Mouse (Mus musculus) right cerebral cortex, postnatal 4 days (tissue): Measurements from ENCODE around the gene Tsc1.

ENCODE experiments used
- DNase-seq: peaks from one replicate; pipeline ENCODE4 v3.0.0-alpha.2; 2022

The Tsc1 gene

GRCm38 (mm10) chr2:28653351-28653750, 12.3 kb downstream of the Tsc1 start:
- no peak for DNase-seq

GRCm38 (mm10) chr2:28654295-28654694, 13.3 kb downstream of the Tsc1 start:
- DNase-seq: peak; percentile 10

GRCm38 (mm10) chr2:28656216-28656615, 15.2 kb downstream of the Tsc1 start:
- no peak for DNase-seq

- DNase-seq: no peak
Observed at GRCm38 (mm10) chr2:28662891-28663290, 21.9 kb downstream of the Tsc1 start.

GRCm38 (mm10) chr2:28665818-28666217, 24.8 kb downstream of the Tsc1 start:
- DNase-seq: no peak

GRCm38 (mm10) chr2:28671438-28671837, 30.4 kb downstream of the Tsc1 start:
- no peak for DNase-seq

- DNase-seq: no peak
Observed at GRCm38 (mm10) chr2:28676005-28676404, 35.0 kb downstream of the Tsc1 start.

GRCm38 (mm10) chr2:28680710-28681109, 39.7 kb downstream of the Tsc1 start:
- DNase-seq: peak; percentile 40

- DNase-seq: no peak
Observed at GRCm38 (mm10) chr2:28681718-28682117, 40.7 kb downstream of the Tsc1 start.

- no peak for DNase-seq
Observed at GRCm38 (mm10) chr2:28685895-28686294, 44.9 kb downstream of the Tsc1 start.

GRCm38 (mm10) chr2:28688431-28688830, 47.4 kb downstream of the Tsc1 start:
- DNase-seq: peak; percentile 39

- no peak for DNase-seq
Observed at GRCm38 (mm10) chr2:28692692-28693091, 51.7 kb downstream of the Tsc1 start.

GRCm38 (mm10) chr2:28698566-28698965, 57.5 kb downstream of the Tsc1 start:
- DNase-seq: no peak

- peak; percentile 87 for DNase-seq
Observed at GRCm38 (mm10) chr2:28699361-28700335, 58.6 kb downstream of the Tsc1 start, which contains the start of the genes Spaca9 and Ak8. Spaca9 (minus strand) TSS chr2:28699727. Ak8 (plus strand) TSS chr2:28700164.

- no peak for DNase-seq
Observed at GRCm38 (mm10) chr2:28701646-28702262, 60.7 kb downstream of the Tsc1 start.

GRCm38 (mm10) chr2:28706106-28706636, 65.1 kb downstream of the Tsc1 start:
- DNase-seq: no peak

GRCm38 (mm10) chr2:28706787-28707186, 65.8 kb downstream of the Tsc1 start:
- DNase-seq: no peak

GRCm38 (mm10) chr2:28713036-28713435, 72.0 kb downstream of the Tsc1 start:
- no peak for DNase-seq

- no peak for DNase-seq
Observed at GRCm38 (mm10) chr2:28722419-28722818, 81.4 kb downstream of the Tsc1 start.

GRCm38 (mm10) chr2:28723912-28724311, 82.9 kb downstream of the Tsc1 start:
- no peak for DNase-seq

GRCm38 (mm10) chr2:28727786-28728404, 86.9 kb downstream of the Tsc1 start:
- no peak for DNase-seq

- DNase-seq: no peak
Observed at GRCm38 (mm10) chr2:28730676-28731075, 89.6 kb downstream of the Tsc1 start.

GRCm38 (mm10) chr2:28737112-28737511, 96.1 kb downstream of the Tsc1 start:
- peak; percentile 38 for DNase-seq
